Mouse (Mus musculus) E14TG2a.4 (cell line): ENCODE measurements around the gene Pex16.

Experiments used
- H3K27me3 ChIP-seq: 2 replicates; pipeline ENCODE4 v1.6.1; 2014; ENCODE audit warnings: low read length, control low read depth; ENCODE audit not compliant: insufficient read depth
- H3K36me3 ChIP-seq: 2 replicates; pipeline ENCODE4 v1.6.1; 2014; ENCODE audit warnings: low read length, control low read depth; ENCODE audit not compliant: insufficient read depth
- H3K4me1 ChIP-seq: replicated peaks from 2 replicates; pipeline ENCODE4 v1.6.1; 2014; ENCODE audit warnings: low read depth, low read length, control low read depth
- H3K4me3 ChIP-seq: replicated peaks from 2 replicates; pipeline ENCODE4 v1.5.1; 2014; ENCODE audit warnings: mild to moderate bottlenecking, low read length
- H3K9me3 ChIP-seq: 2 replicates; pipeline ENCODE4 v1.6.1; 2014; ENCODE audit warnings: low read length, control low read depth
- CTCF ChIP-seq: conservative IDR thresholded peaks from 2 replicates; pipeline ENCODE4 v1.5.1; 2014; ENCODE audit warnings: low read length
- NANOG ChIP-seq: IDR thresholded peaks from 2 replicates; pipeline ENCODE4 v1.6.1; 2014; ENCODE audit warnings: borderline replicate concordance, low read length, mixed read lengths
- POU5F1 ChIP-seq: IDR thresholded peaks from 2 replicates; pipeline ENCODE4 v1.6.1; 2014; ENCODE audit warnings: low read length, borderline replicate concordance

The Pex16 gene

DNA sequence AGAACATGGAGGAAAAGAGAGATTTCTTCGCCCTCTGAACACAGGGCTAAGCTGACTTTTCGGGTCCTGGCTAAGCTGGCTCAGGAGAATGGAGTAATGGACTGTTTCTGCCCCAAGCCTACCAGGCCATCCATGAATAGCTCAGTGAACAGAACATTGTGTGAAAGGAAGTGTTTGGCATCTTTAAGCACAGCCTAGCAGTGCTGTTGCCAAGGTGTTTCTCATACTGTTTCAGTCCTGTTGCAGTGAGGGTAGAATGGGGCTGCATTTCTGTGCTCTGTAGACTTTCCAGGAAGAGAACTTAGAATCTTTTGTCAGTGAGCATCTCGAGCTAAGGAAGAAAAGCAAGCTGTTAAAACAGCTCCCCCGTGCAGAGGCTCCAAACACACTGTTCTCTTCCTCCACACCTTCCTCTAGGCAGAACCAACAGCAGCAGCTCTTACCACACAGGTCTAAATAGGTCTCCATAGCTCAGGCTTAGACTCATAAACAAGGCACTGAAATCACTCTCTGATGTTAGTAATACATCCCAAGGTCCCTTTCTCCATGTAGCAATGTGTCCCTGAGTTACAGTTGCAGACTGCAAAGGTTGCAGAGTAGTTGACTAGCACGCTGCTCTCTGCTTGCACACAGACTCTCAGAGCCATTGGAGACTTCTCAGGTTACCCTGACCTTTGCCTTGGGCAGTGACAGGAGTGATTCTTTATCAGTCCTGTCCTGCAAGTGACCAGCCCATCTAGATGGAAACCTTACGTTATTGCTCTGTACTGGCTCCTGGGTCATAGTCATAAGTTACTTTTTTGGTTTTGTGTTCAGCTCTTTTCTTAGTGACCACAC lies 24.7 kb upstream of the Pex16 start:
- Histone ChIP-seq H3K9me3 (no peaks in the 10 kb centered on the region), H3K36me3 (peaks cover 81% of the 10 kb centered on the region), H3K4me1 (no peaks in the 10 kb centered on the region), H3K4me3 (no peak overlapping the region), H3K27me3 (no peaks in the 10 kb centered on the region)
- TF ChIP-seq NANOG: no peak

DNA sequence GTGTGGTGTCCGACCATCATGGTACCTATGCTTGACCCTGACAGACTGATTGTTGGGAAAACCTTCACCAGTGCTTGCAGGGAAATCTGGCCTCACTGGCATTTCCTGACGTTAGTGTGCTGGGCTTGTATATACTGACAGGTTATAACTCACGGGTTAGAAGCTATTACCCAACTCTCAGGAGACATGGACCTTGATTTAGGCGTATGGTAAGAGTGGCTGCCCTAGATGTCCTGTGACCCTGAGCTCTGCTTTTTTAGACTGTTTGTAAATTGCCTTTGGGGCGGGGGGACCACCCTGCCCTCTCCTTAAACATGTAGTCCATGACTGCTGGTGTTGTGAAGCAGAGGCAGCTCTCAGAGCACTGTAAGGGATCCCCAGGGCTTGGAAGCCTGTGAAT lies 23.8 kb upstream of the Pex16 start:
- no peaks in the 10 kb centered on the region for H3K27me3 ChIP-seq
- H3K4me3 ChIP-seq: no peak overlapping the region
- no peaks in the 10 kb centered on the region for H3K9me3 ChIP-seq
- H3K4me1 ChIP-seq: no peaks in the 10 kb centered on the region
- H3K36me3 ChIP-seq: peaks cover 83% of the 10 kb centered on the region
- TF ChIP-seq POU5F1 (no peak), CTCF (no peak), NANOG (no peak)

DNA sequence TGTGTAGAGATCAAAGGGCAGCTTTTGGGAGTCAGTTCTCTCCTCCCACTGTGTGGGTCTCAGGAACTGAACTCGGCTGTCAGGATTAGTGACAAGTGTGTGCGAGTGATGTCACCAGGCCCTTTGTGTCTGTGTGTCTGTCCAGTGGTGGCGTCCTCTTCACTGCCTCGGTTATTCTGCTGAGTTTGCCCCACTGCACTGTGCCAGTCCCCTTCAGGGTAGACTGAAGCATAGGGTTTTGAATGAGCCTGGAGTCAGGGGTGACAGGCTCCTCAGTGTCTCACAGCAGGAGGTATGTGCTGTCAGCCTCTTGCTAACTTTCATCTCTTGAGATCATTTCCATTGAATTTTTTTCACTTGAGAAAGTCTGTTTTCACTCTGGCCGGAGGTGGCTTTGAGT lies 21.1 kb upstream of the Pex16 start:
- Histone ChIP-seq H3K4me3 (no peak overlapping the region), H3K4me1 (0 out of 2 replicates have a peak, but pooled peaks cover 2% of the 10 kb centered on the region), H3K9me3 (no peaks in the 10 kb centered on the region), H3K36me3 (peaks cover 95% of the 10 kb centered on the region), H3K27me3 (no peaks in the 10 kb centered on the region)
- no peak for TF ChIP-seq NANOG

DNA sequence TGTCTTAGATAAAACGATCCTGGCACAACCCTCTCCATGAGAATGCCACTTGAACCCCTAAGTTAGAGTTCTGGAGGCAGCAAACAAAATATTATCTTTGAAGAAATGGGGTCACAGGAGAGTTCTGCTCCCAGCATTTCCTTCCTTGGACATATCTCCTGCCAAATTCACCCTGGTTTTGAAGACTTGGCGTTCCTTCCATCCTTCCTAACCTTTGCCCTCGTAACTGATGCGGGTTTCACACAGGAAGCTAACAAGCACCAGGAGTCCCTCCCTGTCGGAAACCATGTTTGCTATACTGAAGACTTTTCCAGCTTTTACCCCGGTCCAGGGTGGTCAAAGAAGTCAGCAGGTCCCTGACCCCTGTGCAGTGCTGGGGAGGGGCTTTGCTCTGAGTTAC lies 20.3 kb upstream of the Pex16 start:
- H3K4me3 ChIP-seq: no peak overlapping the region
- no peaks in the 10 kb centered on the region for H3K9me3 ChIP-seq
- peaks cover 95% of the 10 kb centered on the region for H3K36me3 ChIP-seq
- no peaks in the 10 kb centered on the region for H3K27me3 ChIP-seq
- 0 out of 2 replicates have a peak, but pooled peaks cover 5% of the 10 kb centered on the region for H3K4me1 ChIP-seq
- TF ChIP-seq CTCF (no peak), POU5F1 (no peak), NANOG (no peak)

DNA sequence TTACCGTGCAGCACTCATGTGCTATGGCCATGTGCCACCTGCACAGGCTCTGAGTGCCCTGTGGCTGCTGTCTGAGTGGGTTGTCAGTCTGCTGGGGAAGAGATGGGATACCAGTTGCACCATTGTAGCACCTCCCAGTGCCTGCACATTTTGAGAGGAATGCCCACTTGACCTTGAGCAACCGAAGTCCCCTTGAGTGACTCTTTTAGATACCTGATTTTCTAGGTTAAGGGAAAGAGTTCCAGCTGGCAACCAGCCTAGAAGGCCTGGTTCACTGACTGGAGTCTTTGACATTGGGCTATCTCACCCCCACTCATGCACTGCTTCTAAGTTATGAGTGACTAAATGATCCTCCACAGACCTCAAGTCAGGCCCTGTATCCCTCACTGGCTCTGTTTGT lies 15.2 kb upstream of the Pex16 start:
- TF ChIP-seq CTCF (no peak), POU5F1 (no peak), NANOG (no peak)
- Histone ChIP-seq H3K9me3 (no peaks in the 10 kb centered on the region), H3K4me3 (no peak overlapping the region), H3K36me3 (peaks cover 88% of the 10 kb centered on the region), H3K27me3 (no peaks in the 10 kb centered on the region), H3K4me1 (peaks cover 30% of the 10 kb centered on the region)

DNA sequence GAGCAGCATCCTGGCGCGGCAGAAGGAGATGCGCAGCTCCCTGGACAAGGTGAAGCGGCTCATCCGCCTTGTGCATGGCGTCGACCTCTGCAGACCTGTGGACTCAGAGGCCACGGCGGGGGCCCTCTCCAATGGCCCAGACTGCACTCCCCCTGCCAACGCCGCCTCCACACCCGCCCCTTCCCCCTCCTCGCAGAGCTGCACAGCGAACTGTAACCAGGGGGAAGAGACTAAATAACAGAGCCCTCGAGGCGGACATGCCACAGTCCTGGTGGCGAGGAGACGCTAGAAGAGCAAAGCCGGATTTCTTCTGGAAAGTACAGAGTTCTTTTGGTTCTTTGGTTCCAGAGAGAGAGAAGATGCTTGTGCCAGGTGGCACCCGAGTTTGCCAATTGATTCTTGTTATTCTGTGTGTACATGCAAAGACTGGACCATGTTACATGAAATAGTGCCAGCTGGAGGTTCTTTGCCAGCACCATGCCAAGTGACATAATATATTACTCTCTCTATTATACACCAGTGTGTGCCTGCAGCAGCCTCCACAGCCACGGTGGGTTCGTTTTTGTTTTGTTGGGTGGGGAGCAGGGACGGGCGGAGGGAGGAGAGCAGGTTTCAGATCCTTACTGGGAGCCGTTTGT lies 14.2 kb upstream of the Pex16 start:
- Histone ChIP-seq H3K27me3 (no peaks in the 10 kb centered on the region), H3K9me3 (no peaks in the 10 kb centered on the region), H3K4me1 (peaks cover 30% of the 10 kb centered on the region), H3K36me3 (peaks cover 88% of the 10 kb centered on the region), H3K4me3 (peak overlapping the region; percentile 57)
- no peak for TF ChIP-seq CTCF
- TF ChIP-seq NANOG: no peak
- no peak for TF ChIP-seq POU5F1

DNA sequence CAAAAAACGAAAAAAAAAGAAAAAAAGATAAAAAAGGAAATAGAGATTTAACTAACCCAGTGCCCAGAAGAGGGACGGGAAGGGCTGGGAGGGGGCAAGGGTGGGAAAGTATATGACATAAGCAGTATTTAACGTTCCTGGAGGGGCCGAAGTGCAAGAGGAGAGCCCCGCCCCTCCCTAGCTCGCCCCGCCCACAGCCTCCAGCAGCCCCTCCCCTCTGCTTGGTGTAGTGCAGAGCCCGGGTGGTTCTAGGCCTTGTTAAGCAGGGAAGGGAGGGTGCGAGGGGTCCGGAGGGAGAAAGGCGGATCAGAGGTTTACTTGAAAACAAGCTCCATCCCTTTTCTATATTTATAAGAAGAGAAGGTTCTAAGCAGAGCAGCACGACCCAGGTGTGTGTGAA lies 13.6 kb upstream of the Pex16 start:
- no peak for TF ChIP-seq CTCF
- TF ChIP-seq POU5F1: no peak
- H3K36me3 ChIP-seq: peaks cover 88% of the 10 kb centered on the region
- 0 out of 2 replicates have a peak overlapping the region, but pooled peaks have one; percentile 57 for H3K4me3 ChIP-seq
- no peaks in the 10 kb centered on the region for H3K27me3 ChIP-seq
- H3K4me1 ChIP-seq: peaks cover 30% of the 10 kb centered on the region
- no peaks in the 10 kb centered on the region for H3K9me3 ChIP-seq

DNA sequence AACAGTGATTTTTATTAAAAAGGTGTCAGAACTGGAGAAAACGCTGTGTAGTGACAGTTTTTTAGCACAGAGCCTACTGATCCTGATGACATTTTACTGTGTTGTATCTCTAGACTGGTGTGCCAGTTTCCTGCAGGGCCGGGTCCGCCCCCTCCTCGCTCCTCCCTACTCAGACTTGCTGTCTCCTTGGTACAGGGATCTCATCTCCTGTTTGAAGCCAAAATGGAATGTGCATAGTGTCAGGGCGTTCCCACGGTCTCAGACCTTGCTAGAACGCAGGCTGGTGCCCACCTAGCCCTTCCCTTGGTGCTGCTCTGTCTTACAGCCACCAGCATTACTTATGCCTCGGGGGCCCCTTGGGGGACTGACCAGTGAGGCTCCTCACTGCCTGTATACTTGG lies 12.7 kb upstream of the Pex16 start:
- no peak overlapping the region for H3K4me3 ChIP-seq
- H3K4me1 ChIP-seq: peaks cover 37% of the 10 kb centered on the region
- TF ChIP-seq CTCF (no peak), NANOG (no peak), POU5F1 (no peak)
- no peaks in the 10 kb centered on the region for H3K9me3 ChIP-seq
- H3K36me3 ChIP-seq: peaks cover 88% of the 10 kb centered on the region
- H3K27me3 ChIP-seq: no peaks in the 10 kb centered on the region

DNA sequence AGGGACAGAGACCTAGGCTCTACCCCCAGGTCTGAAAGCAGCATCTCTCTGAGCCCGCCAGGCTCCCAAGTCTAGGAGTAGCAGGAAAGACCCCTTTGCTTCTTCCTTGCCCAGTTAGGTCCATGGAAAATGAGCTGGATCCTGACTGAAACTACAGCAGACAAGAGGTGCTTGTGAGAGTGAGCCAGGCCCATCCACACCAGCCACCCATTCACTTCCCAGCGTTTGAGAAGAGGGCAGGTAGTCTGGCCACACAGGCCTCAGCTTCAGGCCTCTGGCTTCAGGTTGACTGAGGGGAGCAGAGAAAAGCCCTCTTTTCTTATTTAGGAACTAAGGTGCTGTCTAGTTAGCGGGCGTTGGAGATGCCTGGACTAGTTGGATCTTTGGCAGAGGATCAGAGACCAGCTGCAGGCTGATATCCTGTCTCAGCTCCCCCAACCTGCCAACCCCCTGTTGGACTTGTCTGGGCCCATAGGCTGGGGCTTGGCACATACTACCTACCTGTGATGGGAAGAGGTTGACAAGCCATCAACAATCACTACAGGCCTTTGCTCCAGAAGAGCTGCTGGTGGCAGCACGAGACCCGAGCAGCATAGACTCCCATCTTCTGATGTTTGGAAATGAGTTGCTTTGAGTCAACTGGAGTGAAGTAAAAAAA lies 11.8 kb upstream of the Pex16 start:
- no peak for TF ChIP-seq CTCF
- no peak for TF ChIP-seq POU5F1
- TF ChIP-seq NANOG: no peak
- Histone ChIP-seq H3K27me3 (no peaks in the 10 kb centered on the region), H3K4me1 (peaks cover 46% of the 10 kb centered on the region), H3K36me3 (peaks cover 83% of the 10 kb centered on the region), H3K4me3 (no peak overlapping the region), H3K9me3 (no peaks in the 10 kb centered on the region)
